Mouse (Mus musculus) adrenal gland, postnatal 0 days (tissue): ENCODE data around the gene Cdiptos. TPM values are rescaled to one million over a fixed set of nuclear protein-coding genes. Genes with fewer than 3 reads are reported as not detected.

Source experiments
- polyA plus RNA-seq: library from polyadenylated mRNA; unstranded; fragments of >200 nt; fragmentation: Nextera tagmentation; extraction: Ambion mirVana; gene quantifications from 2 replicates; pipeline ENCODE4 v1.2.1, GENCODE M21; 2015

Cdiptos gene
- 3.6 and 5.2 TPM in 2 replicates for polyA plus RNA-seq

DNA sequence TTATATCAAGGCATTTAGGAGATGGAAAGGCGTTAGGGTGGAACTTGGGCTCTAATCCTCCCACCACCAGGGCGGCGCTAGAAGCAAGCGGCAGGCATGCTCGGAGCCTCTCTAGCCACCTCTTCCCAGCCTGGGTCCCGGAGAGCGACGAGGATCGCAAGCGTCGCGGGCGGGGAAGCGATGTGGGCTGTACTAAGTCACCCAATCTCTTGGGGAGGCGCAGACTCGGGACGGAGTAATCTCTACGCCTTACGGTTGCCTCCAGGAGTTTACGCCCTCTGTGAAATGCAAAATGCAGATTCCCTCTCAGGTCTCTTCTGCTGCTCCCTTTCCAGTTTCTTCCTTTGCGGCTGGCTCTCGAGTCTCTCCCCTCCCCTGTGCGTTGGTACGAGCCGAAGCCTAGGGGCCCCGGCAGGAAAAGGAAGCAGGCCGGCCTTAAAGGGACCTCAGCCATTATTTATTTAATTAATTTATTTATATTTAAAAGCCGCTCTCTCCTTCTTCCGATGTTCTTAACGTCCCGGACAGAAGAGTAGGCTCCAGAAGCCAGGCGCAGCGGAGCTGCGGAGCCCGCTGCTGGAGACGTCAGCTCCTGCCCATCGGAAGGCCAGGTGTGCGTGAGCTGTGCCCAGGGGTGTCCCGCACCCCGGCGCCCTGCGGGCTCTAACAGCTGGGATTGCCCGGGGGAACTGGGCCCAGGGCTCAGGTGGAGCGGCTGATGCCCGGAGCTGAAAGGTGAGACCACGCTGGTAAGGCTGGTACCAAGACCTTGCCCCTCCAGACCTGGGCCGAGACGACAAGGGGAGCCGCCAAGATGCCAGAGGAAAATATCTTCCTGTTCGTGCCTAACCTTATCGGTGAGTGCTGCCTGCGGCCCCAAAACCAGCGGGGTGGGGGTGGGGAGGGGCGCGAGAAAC lies at the start of gene Cdiptos:
TSS of gene Cdiptos (minus strand) at position 149 of the 917 bp plus-strand sequence.

DNA sequence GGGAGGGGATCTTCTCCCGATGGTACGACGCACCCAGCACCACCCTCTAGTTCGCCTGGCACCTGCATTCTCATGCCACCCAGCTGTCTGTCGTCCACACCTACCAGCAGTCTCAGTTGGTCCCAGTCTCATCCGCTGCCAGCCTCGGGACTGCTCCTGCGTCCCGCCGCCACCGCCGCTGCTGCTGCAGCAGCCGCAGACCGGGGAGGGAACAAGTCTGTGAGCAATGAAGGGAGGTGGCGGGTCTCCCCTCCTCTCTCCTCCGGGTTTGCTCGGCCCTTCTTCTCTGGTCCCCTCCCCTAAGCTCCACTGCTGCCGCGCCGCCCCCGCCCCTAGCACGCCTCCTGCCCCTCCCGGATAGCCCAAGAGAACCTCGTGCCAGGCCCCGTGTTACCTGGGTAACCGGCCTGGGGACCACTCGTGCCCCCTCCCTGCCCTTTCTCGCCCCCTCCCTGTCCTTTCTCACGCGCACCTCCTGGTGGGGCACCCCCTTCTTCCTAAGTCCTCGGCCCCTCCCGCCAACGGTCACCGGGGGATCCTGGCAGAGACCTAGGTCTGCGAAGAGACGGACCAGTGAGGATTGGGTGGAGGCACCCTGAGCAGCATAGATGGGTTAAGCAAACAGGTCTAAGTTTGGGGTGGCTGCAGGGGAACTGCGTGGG lies 45.1 kb upstream of the Cdiptos start, which contains the start of the genes Gm42742 and Prrt2:
TSS of gene Gm42742 (minus strand) at position 197 of the 662 bp plus-strand sequence.
TSS of gene Prrt2 (minus strand) at position 311 of the 662 bp plus-strand sequence.

GRCm38 (mm10) chr7:127016971-127017949 lies 41.4 kb upstream of the Cdiptos start, which contains the start of gene Pagr1a:
Gene Pagr1a (minus strand): TSS chr7:127017352.

DNA sequence TGATC lies 40.4 kb upstream of the Cdiptos start, which contains the start of gene Pagr1b:
TSS of gene Pagr1b (minus strand) at position 4 of the 5 bp plus-strand sequence.

GRCm38 (mm10) chr7:127014320-127014719 lies 38.4 kb upstream of the Cdiptos start, which contains the start of gene Mvp:
Gene Mvp (minus strand): TSS chr7:127014621.

GRCm38 (mm10) chr7:126975893-126975949 lies 177 bp downstream of the Cdiptos start, which contains the start of gene Cdipt:
Gene Cdipt (plus strand): TSS chr7:126975914.

GRCm38 (mm10) chr7:126949793-126950646 lies 25.9 kb downstream of the Cdiptos start, which contains the start of gene Sez6l2:
Gene Sez6l2 (plus strand): TSS chr7:126950563.

DNA sequence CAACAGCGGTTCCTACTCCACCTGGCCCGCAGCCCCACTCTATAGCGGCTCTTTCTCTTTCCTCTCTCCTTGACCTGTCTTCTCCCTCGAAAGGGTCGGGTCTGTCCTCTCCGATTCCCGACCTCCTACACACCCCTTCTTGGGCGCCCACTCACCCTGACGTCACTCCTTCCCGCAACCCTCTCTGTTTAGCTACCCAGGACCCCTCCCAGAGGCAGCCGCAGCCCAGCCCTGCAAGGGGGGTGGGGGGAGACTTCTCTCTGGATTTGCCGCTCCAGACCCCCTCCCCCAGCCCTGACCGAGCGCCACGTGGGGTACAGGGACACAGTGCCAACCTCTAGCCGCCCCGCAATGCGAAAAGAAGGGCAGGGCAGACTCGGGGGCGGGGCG lies 26.5 kb downstream of the Cdiptos start, which contains the start of gene Asphd1:
TSS of gene Asphd1 (minus strand) at position 180 of the 390 bp plus-strand sequence.

DNA sequence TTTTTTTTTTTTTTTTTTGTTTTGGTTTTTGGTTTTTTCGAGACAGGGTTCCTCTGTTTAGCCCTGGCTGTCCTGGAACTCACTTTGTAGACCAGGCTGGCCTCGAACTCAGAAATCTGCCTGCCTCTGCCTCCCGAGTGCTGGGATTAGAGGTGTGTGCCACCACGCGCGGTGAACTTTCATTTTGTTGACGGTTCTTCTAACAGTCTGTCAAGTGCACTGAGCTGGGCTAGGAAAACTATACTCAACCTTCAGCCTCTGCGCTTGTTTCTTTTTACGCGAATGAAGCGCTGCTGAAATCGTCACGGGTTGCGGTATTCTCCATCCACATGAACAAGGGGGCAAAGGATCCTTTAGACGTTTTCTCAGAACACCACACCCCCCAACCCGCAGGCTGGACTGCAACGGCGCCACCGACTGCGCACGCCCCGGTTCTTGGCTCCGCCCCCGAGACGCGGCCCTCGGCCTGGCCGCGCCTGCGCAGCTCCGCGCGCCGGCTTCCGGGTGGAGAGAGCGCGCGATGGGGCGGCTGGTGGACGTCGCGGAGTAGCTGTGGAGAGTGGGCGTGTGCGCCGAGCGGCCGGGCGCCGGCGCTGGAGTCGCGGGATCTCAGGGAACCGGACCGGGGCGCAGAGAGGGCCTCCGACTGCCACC lies 47.4 kb downstream of the Cdiptos start, which contains the start of gene Kctd13:
TSS of gene Kctd13 (plus strand) at position 496 of the 654 bp plus-strand sequence.

GRCm38 (mm10) chr7:126922624-126923060 lies 53.3 kb downstream of the Cdiptos start, which contains the start of gene Tmem219:
Gene Tmem219 (minus strand): TSS chr7:126922917.

Other genes with a start within 250 kb of the Cdiptos start
- gene Mapk3, start 216.5 kb downstream of the Cdiptos start, polyA plus RNA-seq: 85.9 and 91.2 TPM in 2 replicates
- gene Gdpd3, start 209.8 kb downstream of the Cdiptos start, polyA plus RNA-seq: 1.4 and 2.6 TPM in 2 replicates
- gene Ypel3, start 199.1 kb downstream of the Cdiptos start, polyA plus RNA-seq: 268 and 297 TPM in 2 replicates
- 0.07 and 0.25 TPM in 2 replicates for gene Tbx6, start 194.6 kb downstream of the Cdiptos start, polyA plus RNA-seq
- 149 and 172 TPM in 2 replicates for gene Ppp4c, start 183.6 kb downstream of the Cdiptos start, polyA plus RNA-seq
- 3.6 and 8.0 TPM in 2 replicates for gene Fam57b, start 178.4 kb downstream of the Cdiptos start, polyA plus RNA-seq
- not detected in 2 replicates for gene 4930451I11Rik, start 144.5 kb downstream of the Cdiptos start, polyA plus RNA-seq
- 1.7 and 6.6 TPM in 2 replicates for gene Doc2a, start 128.7 kb downstream of the Cdiptos start, polyA plus RNA-seq
- 7.6 and 11.4 TPM in 2 replicates for gene Hirip3, start 114.1 kb downstream of the Cdiptos start, polyA plus RNA-seq
- 49.7 and 55.2 TPM in 2 replicates for gene Ino80e, start 113.7 kb downstream of the Cdiptos start, polyA plus RNA-seq
- 17.9 and 23.1 TPM in 2 replicates for gene Taok2, start 91.4 kb downstream of the Cdiptos start, polyA plus RNA-seq
- 50.5 and 58.1 TPM in 2 replicates for gene Tmem219, start 53.2 kb downstream of the Cdiptos start, polyA plus RNA-seq
- gene Kctd13, start 47.2 kb downstream of the Cdiptos start, polyA plus RNA-seq: 21.4 and 26.4 TPM in 2 replicates
- 1.0 and 1.3 TPM in 2 replicates for gene Asphd1, start 26.5 kb downstream of the Cdiptos start, polyA plus RNA-seq
- 35.6 and 92.1 TPM in 2 replicates for gene Sez6l2, start 25.5 kb downstream of the Cdiptos start, polyA plus RNA-seq
- 79.0 and 102 TPM in 2 replicates for gene Cdipt, start 184 bp downstream of the Cdiptos start, polyA plus RNA-seq
- 30.4 and 57.1 TPM in 2 replicates for gene Mvp, start 38.5 kb upstream of the Cdiptos start, polyA plus RNA-seq
- gene Pagr1b, start 40.4 kb upstream of the Cdiptos start, polyA plus RNA-seq: 1.8 TPM in 1 of 2 replicates, not detected in the other
- gene Pagr1a, start 41.3 kb upstream of the Cdiptos start, polyA plus RNA-seq: 34.5 and 46.8 TPM in 2 replicates
- gene Gm42742, start 45.0 kb upstream of the Cdiptos start, polyA plus RNA-seq: 10.0 and 38.2 TPM in 2 replicates
- 6.6 and 10.5 TPM in 2 replicates for gene Prrt2, start 45.1 kb upstream of the Cdiptos start, polyA plus RNA-seq
- gene Maz, start 50.9 kb upstream of the Cdiptos start, polyA plus RNA-seq: 53.4 and 57.6 TPM in 2 replicates
- gene Kif22, start 66.4 kb upstream of the Cdiptos start, polyA plus RNA-seq: 23.5 and 31.1 TPM in 2 replicates
- 0.47 TPM in 1 of 2 replicates, not detected in the other for gene Zg16, start 111.2 kb upstream of the Cdiptos start, polyA plus RNA-seq
- gene AI467606, start 115.3 kb upstream of the Cdiptos start, polyA plus RNA-seq: 2.1 and 2.7 TPM in 2 replicates
- gene Qprt, start 146.1 kb upstream of the Cdiptos start, polyA plus RNA-seq: 6.9 and 12.9 TPM in 2 replicates
- gene Spn, start 161.7 kb upstream of the Cdiptos start, polyA plus RNA-seq: 1.4 and 1.5 TPM in 2 replicates
- gene Cd2bp2, start 220.0 kb upstream of the Cdiptos start, polyA plus RNA-seq: 25.2 and 32.9 TPM in 2 replicates
- gene Tbc1d10b, start 232.4 kb upstream of the Cdiptos start, polyA plus RNA-seq: 14.5 and 15.3 TPM in 2 replicates
- gene Mylpf, start 232.8 kb upstream of the Cdiptos start, polyA plus RNA-seq: 24.7 and 81.2 TPM in 2 replicates